Mouse (Mus musculus): Measurements from ENCODE around the gene Ugt1a8.

- TF ChIP-seq GATA1 (IDR thresholded peaks at IDR 0.05; ENCODE audit: low read length) (no peak), TAL1 (IDR thresholded peaks at IDR 0.05; ENCODE audit: low read length) (no peak)
These were observed 134.6 kb downstream of the Ugt1a8 start for GRCm38 (mm10) chr1:88222216-88222615.
